Mouse (Mus musculus) hindbrain, embryonic 14.5 days (tissue): Measurements from ENCODE around the gene Eef2. TPM values are rescaled to one million over a fixed set of nuclear protein-coding genes. Genes with fewer than 3 reads are reported as not detected.
"Not testable (repeated sequence)": the region's sequence is repeated elsewhere in the genome, so short reads cannot be mapped to it uniquely, and the experiment has no call there.

ENCODE experiments used
- ATAC-seq: fragments of 200-750 bp; cut with Nextera tagmentation; 2 replicates; pipeline ENCODE4 v1.8.0; 2017; ENCODE audit warnings: moderate number of reproducible peaks, mild to moderate bottlenecking, moderate TSS enrichment, moderate library complexity; ENCODE audit not compliant: low FRiP score
- DNase-seq: peaks from one replicate; pipeline ENCODE4 v3.0.0-alpha.2; 2015; ENCODE audit warnings: low spot score
- H3K27ac ChIP-seq: fragments of 300-500 bp; sonication (generic); 2 replicates; pipeline ENCODE4 v1.5.1; 2014; ENCODE audit warnings: mild to moderate bottlenecking, moderate library complexity
- H3K27me3 ChIP-seq: fragments of 300-500 bp; sonication (generic); 2 replicates; pipeline ENCODE4 v1.6.1; 2014; ENCODE audit warnings: mild to moderate bottlenecking, low read length, mixed read lengths; ENCODE audit not compliant: control insufficient read depth, insufficient read depth
- H3K36me3 ChIP-seq: fragments of 300-500 bp; sonication (generic); replicated peaks from 2 replicates; pipeline ENCODE4 v1.6.1; 2014; ENCODE audit not compliant: control insufficient read depth, insufficient read depth
- H3K4me1 ChIP-seq: fragments of 300-500 bp; sonication (generic); replicated peaks from 2 replicates; pipeline ENCODE4 v1.6.1; 2014; ENCODE audit warnings: antibody characterized with exemption, low read length, mixed read lengths; ENCODE audit not compliant: control insufficient read depth, insufficient read depth
- H3K4me2 ChIP-seq: fragments of 300-500 bp; sonication (generic); replicated peaks from 2 replicates; pipeline ENCODE4 v1.6.1; 2014; ENCODE audit warnings: mild to moderate bottlenecking, moderate library complexity
- H3K4me3 ChIP-seq: fragments of 300-500 bp; sonication (generic); replicated peaks from 2 replicates; pipeline ENCODE4 v1.5.1; 2014; ENCODE audit warnings: mild to moderate bottlenecking, low read length
- H3K9ac ChIP-seq: fragments of 300-500 bp; sonication (generic); 2 replicates; pipeline ENCODE4 v1.6.1; 2014
- H3K9me3 ChIP-seq: fragments of 300-500 bp; sonication (generic); 2 replicates; pipeline ENCODE4 v1.6.1; 2016; ENCODE audit warnings: low read length; ENCODE audit not compliant: control insufficient read depth
- WGBS: fragments of 180-500 bp; shearing (Covaris S2); extraction: QIAGEN DNeasy Blood & Tissue Kit; methylation state at CpG from one replicate; pipeline ENCODE4 v1.1.7; 2014; 5-methylcytosine and 5-hydroxymethylcytosine counted together
- polyA plus RNA-seq: library from polyadenylated mRNA; unstranded; fragments of >200 nt; fragmentation: Nextera tagmentation; extraction: Ambion mirVana; gene quantifications from 2 replicates; pipeline ENCODE4 v1.2.1, GENCODE M21; 2014

The Eef2 gene
- polyA plus RNA-seq, 1 experiment from 2014 or later, result 413 TPM

DNA sequence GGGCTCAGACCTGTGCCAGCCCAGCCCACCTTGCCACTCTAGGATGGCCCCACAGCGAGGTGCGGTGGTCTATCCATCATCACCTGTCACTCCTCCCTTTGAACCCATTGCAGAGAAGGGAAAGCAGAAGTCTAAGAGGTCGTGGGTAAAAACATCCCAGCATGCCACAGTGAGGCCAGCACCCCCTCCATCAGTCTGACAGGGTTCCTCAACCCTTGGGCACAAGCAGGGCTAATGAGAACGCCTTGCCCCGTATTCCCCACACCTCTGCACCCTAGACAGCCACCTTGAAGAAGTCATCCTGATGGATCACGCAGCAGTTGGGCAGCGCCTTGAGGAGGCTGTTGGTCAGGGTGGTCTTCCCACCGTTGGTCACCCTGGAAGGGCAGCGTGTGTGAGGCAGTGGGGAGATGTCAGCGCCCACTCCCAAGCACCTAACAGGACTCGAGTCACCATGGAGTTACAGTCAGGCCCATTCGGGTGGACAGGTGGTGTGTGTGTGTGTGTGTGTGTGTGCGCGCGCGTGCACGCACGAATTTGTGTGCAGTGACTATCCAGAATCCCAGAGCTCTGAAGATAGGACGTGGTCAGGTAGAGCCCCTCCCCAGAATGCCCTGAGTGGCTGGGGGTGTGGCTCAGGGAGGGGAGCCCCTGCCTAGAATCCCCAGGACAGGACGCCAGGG, 24.3 kb downstream of the Eef2 start:
- ATAC-seq (no peak), DNase-seq (no peak)
- Histone ChIP-seq H3K27me3 (peaks cover 10% of the 10 kb centered on the region), H3K4me2 (no peak overlapping the region), H3K4me3 (no peak overlapping the region), H3K9ac (no peak overlapping the region), H3K27ac (no peak overlapping the region), H3K36me3 (peaks cover 8% of the 10 kb centered on the region), H3K9me3 (no peaks in the 10 kb centered on the region), H3K4me1 (no peaks in the 10 kb centered on the region)
- 75% methylated on average over 20 of the region's 20 CpGs for WGBS

DNA sequence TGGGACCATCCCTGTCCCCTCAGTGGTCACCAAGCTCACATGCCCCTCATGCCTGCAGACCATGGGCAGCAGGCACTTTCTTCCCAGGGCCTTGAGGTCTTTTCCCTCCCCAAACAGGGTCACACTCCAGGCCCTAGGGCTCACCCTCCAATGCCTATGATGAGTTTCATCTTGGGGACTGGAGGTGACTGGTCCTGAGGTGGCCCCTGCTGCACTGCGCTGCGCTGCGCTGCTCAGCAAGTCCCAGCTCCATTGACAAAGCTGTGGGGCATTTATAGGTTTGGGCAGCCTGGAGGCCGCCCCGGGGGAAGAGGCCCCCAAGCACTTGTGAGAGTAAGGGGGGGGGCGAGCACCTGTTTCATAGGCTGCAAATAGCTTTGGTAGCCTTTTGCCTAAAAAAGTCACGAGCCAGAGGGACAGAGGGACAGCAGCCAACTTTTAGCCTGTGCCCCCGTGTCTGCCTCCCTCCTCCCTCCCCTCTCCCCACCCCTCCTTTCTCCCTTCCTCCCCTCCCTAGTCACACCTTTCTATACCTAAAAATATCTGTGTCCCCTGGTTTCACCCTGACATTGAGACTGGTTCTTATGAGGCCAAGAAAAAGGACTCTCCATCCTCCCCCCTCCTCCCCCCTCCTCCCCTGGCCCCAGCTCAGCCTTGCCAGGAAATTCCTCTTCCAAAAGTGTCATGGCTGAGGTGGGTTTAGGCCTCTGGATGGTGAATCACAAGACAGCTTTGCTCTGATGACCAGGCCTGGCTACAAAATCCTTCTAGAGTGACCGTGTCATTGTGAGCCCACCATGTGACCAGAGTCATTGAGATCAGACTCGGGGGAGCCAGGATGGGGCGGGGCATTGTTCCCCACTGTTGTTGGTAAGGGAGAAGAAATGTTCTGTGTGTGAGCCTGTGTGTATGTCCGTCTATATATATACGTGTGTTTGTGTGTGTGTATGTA, 25.7 kb downstream of the Eef2 start, which contains the start of gene Nmrk2:
TSS of gene Nmrk2 (minus strand) at position 245 of the 952 bp plus-strand sequence.
- Histone ChIP-seq H3K27me3 (no peaks in the 10 kb centered on the region), H3K4me2 (no peak within 1 kb of the TSS), H3K27ac (no peak within 1 kb of the TSS), H3K36me3 (peaks cover 19% of the 10 kb centered on the region), H3K9ac (no peak within 1 kb of the TSS), H3K4me1 (no peaks in the 10 kb centered on the region), H3K9me3 (no peaks in the 10 kb centered on the region), H3K4me3 (no peak within 1 kb of the TSS)
- no peak for ATAC-seq
- no peak for DNase-seq
- 63% methylated on average over 13 of the region's 13 CpGs for WGBS

DNA sequence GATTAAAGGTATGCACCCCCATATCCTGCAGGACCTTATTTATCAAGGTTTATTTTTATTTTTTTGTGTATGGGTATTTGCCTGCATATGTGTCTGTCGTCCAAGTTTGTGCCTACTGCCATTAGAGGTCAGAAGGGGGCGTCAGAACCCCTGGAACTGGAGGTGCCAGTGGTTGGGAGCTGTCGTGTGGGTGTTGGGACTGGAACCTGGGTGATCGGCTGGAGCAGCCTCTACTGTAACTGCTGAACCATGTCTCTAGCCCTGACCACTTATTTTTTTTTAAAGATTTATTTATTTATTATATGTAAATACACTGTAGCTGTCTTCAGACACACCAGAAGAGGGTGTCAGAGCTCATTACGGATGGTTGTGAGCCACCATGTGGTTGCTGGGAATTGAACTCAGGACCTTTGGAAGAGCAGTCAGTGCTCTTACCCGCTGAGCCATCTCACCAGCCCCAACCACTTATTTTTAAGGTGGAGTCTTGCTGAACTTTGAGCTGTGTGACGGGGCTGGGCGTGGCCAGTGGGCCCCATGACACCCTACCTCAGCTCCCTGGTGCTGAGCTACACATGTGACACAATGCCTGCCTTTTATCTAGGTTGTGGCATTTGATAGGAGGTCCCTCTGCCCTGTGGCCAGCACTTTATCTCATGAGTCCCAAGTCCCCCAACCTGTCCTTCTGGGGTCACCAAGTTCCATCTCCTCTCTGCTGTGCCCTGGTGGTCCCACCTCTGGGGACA, 26.7 kb downstream of the Eef2 start:
- Histone ChIP-seq H3K9ac (no peak overlapping the region), H3K27ac (no peak overlapping the region), H3K36me3 (peaks cover 30% of the 10 kb centered on the region), H3K4me3 (no peak overlapping the region), H3K4me1 (no peaks in the 10 kb centered on the region), H3K27me3 (no peaks in the 10 kb centered on the region), H3K9me3 (no peaks in the 10 kb centered on the region), H3K4me2 (no peak overlapping the region)
- ATAC-seq (no peak), DNase-seq (no peak)
- WGBS, result 72% methylated on average over 8 of the region's 8 CpGs

DNA sequence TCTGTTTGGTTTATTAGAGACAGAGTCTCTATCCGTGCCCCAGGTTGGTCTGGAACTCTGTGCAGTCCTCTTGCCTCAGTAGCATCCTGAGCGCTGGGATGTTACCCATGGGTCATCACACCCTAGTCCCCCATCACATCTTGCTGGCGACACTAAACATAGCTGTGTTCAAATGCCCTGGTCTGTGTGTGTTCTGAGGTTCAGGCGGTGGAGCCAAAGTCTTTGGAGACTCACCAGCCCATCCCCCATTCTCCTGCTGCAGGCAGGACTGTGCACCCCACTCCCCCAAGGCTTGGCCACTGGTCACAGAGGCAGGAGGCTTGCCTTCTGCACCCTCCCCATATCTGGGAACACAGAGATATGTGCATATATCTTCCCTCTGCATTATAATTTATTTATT, 27.7 kb downstream of the Eef2 start:
- ATAC-seq, result peak; percentile 8; the same call in 1 of the 2 replicates
- DNase-seq, result no peak
- Histone ChIP-seq H3K27me3 (no peaks in the 10 kb centered on the region), H3K4me3 (no peak overlapping the region), H3K4me2 (no peak overlapping the region), H3K4me1 (no peaks in the 10 kb centered on the region), H3K27ac (no peak overlapping the region), H3K9ac (no peak overlapping the region), H3K9me3 (no peaks in the 10 kb centered on the region), H3K36me3 (peaks cover 40% of the 10 kb centered on the region)
- 67% methylated on average over 4 of the region's 4 CpGs for WGBS

DNA sequence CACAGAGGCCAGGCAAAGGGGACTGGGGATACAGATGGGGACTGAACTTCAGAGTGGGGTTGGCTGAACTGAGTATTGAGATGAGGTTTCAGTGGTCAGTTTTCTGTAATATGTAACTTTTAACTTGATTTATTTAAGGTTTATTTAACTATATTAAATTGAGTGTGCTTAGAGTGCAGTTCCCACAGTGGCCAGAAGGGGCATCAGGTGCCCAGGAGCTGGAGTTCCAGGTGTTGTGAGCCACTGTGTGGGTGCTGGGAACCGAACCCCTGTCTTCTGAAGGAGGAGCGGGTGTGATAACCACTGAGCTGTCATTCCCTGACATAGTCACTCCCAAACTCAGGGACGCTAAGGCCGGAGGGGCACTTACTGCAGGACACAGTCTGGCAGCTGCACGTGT, 33.7 kb downstream of the Eef2 start:
- no peak overlapping the region for H3K27ac ChIP-seq
- ATAC-seq, result no peak
- no peaks in the 10 kb centered on the region for H3K4me1 ChIP-seq
- no peak overlapping the region for H3K9ac ChIP-seq
- no peaks in the 10 kb centered on the region for H3K27me3 ChIP-seq
- 0 out of 2 replicates have a peak, but pooled peaks cover 6% of the 10 kb centered on the region for H3K9me3 ChIP-seq
- H3K36me3 ChIP-seq, result peaks cover 98% of the 10 kb centered on the region
- 96% methylated on average over 5 of the region's 5 CpGs for WGBS
- no peak overlapping the region for H3K4me2 ChIP-seq
- no peak overlapping the region for H3K4me3 ChIP-seq
- no peak for DNase-seq

DNA sequence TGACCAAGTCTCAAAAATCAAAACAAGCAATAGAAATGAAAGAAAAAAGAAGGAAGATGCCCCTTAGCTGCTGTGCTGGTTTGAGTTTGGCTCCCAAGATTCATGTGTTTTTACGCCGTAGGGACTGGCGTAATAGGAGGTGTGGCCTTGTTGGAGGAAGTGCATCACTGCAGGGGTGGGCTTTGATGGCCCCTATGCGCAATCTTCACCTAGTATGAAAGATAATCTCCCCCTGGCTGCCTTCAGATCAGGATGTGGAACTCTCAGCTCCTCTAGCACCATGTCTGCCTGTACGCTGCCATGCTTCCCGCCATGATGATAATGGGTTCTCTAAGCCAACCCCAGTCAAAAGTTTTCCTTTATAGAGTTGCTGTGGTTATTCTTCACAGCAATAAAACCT, 39.8 kb downstream of the Eef2 start:
- peaks cover 93% of the 10 kb centered on the region for H3K36me3 ChIP-seq
- 92% methylated on average over 6 of the region's 6 CpGs for WGBS
- no peak for ATAC-seq
- no peaks in the 10 kb centered on the region for H3K27me3 ChIP-seq
- H3K4me1 ChIP-seq, result no peaks in the 10 kb centered on the region
- no peaks in the 10 kb centered on the region for H3K9me3 ChIP-seq
- DNase-seq, result no peak
- no peak overlapping the region for H3K4me3 ChIP-seq
- H3K4me2 ChIP-seq, result no peak overlapping the region
- H3K27ac ChIP-seq, result no peak overlapping the region
- no peak overlapping the region for H3K9ac ChIP-seq

DNA sequence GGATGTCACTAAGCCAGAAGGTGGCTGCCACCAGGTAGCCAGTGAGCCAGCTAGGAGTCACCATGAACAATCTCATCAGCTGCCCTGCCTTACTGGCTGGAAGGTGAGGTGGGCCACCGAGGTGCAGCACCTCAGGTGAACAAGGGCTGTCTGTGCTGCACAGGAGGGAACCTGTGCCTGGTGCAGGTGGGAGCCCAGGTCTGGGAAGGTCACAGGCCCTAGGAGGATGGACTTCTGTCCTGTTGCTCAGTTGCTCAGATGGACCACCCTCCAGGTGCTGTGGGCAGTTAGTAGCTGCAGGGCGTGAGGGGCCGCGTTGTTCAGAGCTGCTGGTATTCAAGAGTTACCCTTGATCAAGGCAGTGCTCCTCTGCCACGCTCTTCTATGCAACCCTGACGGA, 40.4 kb downstream of the Eef2 start:
- 89% methylated on average over 6 of the region's 6 CpGs for WGBS
- ATAC-seq, result no peak

DNA sequence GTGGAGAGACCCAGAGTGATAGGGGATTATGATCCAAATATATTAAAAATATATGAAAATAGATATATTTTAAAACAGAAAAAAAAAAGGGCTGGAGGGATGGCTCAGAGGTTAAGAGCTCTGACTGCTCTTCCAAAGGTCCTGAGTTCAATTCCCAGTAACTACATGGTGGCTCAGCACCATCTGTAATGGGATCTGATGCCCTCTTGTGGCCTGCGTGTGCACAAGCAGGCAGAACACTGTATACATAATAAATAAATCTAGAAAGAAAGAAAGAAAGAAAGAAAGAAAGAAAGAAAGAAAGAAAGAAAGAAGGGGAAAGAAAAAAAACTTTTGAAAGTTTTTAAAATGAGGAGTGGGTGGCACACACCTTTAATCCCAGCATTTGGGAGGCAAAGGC, 40.8 kb downstream of the Eef2 start:
- not testable (repeated sequence) for H3K9me3 ChIP-seq, H3K4me1 ChIP-seq, H3K4me3 ChIP-seq, H3K4me2 ChIP-seq, H3K27me3 ChIP-seq, ATAC-seq, DNase-seq, H3K27ac ChIP-seq, H3K9ac ChIP-seq
- WGBS, result 40% methylated on average over 1 of the region's 1 CpGs
- peaks cover 93% of the 10 kb centered on the region for H3K36me3 ChIP-seq

More for the DNA sequence above, 40.4 kb downstream of the Eef2 start:
- H3K27me3 ChIP-seq, result no peaks in the 10 kb centered on the region
- no peaks in the 10 kb centered on the region for H3K4me1 ChIP-seq
- H3K36me3 ChIP-seq, result peaks cover 93% of the 10 kb centered on the region
- H3K9me3 ChIP-seq, result no peaks in the 10 kb centered on the region
- no peak overlapping the region for H3K4me3 ChIP-seq
- no peak overlapping the region for H3K9ac ChIP-seq
- no peak for DNase-seq
- no peak overlapping the region for H3K27ac ChIP-seq
- H3K4me2 ChIP-seq, result no peak overlapping the region

DNA sequence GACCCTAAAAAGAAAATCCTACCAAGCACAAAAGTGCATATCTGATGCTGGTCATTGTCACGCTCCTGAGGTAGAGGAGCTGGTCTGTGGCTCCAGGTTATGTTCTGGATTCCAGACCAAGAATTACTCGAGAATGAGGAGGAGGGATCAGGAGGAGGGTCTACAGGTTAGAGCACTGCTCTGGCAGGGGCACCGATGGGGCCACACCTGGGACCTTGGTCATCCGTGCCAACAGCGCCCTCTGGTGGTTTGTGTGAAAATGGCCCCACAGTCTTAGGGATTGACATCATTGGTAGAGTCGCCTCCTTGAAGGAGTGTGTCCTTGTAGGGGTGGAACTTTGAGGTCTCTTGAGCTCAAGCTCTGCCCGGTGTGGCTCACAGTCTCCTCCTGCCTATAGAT, 41.5 kb downstream of the Eef2 start:
- no peaks in the 10 kb centered on the region for H3K4me1 ChIP-seq
- 37% methylated on average over 7 of the region's 7 CpGs for WGBS
- no peak overlapping the region for H3K4me3 ChIP-seq
- H3K36me3 ChIP-seq, result peaks cover 93% of the 10 kb centered on the region
- no peak overlapping the region for H3K9ac ChIP-seq
- H3K27ac ChIP-seq, result no peak overlapping the region
- H3K4me2 ChIP-seq, result no peak overlapping the region
- DNase-seq (peak; percentile 41), ATAC-seq (peak; percentile 51; the same call in 1 of the 2 replicates)
- no peaks in the 10 kb centered on the region for H3K9me3 ChIP-seq
- no peaks in the 10 kb centered on the region for H3K27me3 ChIP-seq
